Mouse (Mus musculus) spleen, embryonic (tissue): ENCODE results near the gene Ppp1r10.

Experiments used
- CTCF ChIA-PET: fragments of 350-600 bp; sonication (Branson Sonifier 250); formaldehyde crosslinking; loops from one replicate; lab custom pipeline; 2022; lab: Charles Lee

The Ppp1r10 gene

GRCm38 (mm10) chr17:35916297-35917142, at the start of gene Ppp1r10, which contains the start of gene Mrps18b:
Gene Ppp1r10, plus strand, starts transcription at chr17:35916434.
Gene Mrps18b, minus strand, starts transcription at chr17:35916389.
- CTCF ChIA-PET: no interaction called here

DNA sequence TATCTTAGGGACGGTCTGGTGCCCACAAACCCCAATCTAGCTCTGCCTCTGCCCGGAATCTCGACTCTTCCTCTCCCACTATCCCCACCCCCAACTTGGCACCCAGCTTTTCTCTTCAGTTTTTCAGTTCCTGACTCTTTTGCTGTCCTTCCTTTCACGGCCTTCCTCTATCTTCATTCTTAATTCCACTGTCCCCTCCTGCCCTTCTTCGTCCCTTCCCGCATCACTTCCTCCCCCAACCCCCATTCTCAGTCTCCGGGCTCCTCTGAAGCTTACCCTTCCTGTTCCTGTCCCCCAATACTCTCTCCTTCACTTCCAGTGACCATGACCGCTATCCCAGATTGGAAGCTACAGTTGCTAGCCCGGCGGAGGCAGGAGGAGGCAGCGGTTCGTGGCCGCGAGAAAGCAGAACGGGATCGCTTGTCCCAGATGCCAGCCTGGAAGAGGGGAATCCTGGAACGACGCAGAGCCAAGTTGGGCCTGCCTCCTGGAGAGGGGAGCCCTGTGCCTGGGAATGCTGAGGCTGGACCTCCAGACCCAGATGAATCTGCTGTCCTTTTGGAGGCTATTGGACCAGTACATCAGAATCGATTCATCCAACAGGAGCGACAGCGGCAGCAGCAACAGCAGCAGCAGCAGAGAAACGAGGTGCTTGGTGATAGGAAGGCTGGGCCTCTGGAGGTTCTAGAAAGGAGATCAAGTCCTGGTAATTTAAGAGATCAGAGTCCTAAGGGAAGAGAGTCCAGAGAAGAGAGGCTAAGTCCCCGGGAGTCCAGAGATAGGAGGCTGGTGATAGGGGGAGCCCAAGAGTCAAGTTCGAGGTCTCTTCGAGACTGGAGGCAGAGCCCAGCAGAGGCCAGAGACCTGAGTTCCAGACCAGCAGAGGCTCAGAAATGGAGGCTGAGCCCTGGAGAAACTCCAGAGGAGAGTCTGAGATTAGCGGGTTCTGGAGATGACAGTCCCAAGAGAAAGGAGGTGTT, 49.0 kb upstream of the Ppp1r10 start:
- CTCF ChIA-PET: interaction anchor here (0.9 to 1.0 kb wide), 2 partner anchors 30 to 31 kb away, joined by 3 to 4 read pairs; no protein-coding TSS in a partner anchor

DNA sequence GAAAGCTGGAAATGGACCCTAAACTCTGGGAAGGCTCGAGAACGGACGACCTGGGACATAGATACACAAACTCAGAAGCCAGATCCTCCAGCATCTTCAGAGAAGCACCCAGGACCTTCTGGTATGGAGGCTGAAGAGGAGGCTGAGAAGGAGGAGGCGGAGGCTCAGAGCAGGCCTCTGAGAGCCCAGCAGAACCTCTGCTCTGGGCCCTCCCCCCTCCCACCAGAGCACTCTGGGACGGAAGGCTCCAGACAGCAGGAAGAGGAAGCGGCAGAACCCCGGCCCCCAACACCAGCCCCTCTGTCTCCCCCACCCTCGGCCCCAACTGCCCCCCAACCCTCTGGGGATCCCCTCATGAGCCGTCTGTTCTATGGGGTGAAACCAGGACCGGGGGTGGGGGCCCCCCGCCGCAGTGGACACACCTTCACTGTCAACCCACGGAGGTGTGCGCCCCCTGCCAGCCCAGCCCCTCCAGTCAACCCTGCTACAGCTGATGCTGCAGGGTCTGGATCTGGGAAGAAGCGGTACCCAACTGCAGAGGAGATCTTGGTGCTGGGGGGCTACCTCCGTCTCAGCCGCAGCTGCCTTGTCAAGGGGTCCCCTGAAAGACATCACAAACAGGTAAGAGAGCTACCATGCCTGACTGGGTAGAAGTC, 47.9 kb upstream of the Ppp1r10 start:
- CTCF ChIA-PET: no interaction called here

DNA sequence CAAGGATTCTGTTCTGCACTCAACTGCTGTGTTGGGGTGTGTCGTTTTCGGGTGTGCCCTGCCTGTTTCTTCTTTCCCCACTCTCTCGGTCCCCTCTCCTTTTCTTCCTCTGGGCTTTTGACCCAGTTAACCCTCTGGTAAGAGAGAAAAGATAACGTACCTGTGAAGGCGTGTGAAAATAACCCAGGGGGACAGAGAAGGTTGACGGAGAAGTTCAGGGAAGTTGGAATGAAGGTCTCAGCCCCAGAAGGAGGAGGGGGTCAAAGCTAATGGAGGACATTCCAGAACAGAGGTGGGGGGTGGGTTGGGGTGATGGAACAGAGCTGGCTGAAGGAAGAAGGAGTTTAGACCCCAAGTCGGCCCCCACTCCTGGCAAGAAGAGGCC, 47.3 kb upstream of the Ppp1r10 start:
- CTCF ChIA-PET: interaction anchor here (1.1 kb wide), 1 partner anchor 50 kb away, joined by 4 read pairs; no protein-coding TSS in a partner anchor

DNA sequence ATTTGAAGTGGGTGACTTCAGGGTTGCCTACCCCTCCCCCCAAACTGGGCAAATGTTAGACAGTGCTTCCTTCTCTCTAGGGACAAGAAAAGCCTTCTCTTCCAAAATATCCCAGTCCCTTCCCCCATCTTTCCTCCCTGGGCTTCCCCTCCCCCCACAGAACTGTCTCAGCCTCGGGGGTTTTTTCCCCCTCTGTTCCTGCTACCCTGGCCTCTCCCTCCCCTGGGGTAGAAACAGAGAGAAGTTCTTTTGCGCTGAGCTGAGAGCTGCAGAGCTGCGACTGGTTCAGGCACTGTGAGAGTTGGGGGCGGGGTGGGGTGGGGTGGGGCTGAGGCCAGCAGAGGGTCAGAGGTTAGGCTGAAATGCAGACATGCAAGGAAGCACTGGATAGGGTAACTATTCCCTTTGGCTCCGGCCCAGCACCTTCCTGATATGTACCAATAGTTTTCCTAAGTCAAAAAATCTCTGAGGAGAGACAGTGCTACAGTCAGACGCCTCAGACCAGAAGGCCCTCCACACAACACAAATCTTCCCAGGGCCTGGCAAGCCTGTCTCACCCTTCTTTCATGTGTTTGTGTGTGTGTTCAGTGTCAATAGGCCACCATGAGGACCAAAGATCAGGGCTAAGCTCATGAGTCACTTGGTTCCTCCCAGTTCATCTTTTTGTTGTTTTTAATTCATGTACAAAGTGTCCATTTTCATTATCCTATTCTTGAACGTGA, 46.7 kb upstream of the Ppp1r10 start:
- CTCF ChIA-PET: interaction anchor here (0.6 to 1.1 kb wide), 3 partner anchors 33 to 133 kb away, joined by 3 to 4 read pairs (median 3); no protein-coding TSS in a partner anchor

DNA sequence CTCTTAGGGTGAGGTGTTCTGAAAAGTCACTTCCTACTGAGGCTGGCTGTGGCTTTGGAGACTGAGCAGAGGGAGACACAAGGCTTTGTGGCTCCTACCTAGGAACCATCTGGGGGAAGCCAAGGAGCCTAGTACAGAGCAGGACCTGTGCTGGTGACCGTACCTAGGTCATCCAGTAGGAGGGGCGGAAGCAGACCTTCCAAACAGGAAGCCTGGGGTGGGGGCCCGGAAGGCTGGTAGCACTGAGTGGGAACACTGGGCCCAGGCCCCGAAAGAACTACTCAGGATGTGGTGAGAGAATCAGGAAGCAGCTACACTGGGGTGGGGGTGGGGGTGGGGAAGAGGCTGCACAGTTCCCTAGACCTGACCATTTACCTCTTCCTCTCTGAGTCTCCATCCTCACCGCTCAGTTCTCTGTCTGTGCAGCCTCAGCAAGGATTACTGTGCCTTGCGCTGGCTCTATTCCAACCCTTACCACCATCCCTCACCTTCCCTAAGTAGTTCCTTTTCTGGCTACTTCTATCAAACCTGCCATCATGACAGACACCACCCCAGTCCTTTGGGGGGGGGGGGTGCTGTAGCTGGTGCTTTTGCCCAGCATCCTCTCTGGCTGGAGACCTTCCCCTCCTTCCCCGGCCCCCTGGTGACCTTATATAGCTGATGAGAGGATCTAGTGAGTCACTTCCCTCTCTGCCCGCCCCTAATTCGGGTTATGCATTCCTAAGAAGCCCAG, 45.9 kb upstream of the Ppp1r10 start:
- CTCF ChIA-PET: interaction anchor here (0.6 to 1.1 kb wide), 8 partner anchors 10 to 134 kb away, joined by 3 to 6 read pairs (median 3); partner anchors contain the start of genes Dhx16 and Mdc1

DNA sequence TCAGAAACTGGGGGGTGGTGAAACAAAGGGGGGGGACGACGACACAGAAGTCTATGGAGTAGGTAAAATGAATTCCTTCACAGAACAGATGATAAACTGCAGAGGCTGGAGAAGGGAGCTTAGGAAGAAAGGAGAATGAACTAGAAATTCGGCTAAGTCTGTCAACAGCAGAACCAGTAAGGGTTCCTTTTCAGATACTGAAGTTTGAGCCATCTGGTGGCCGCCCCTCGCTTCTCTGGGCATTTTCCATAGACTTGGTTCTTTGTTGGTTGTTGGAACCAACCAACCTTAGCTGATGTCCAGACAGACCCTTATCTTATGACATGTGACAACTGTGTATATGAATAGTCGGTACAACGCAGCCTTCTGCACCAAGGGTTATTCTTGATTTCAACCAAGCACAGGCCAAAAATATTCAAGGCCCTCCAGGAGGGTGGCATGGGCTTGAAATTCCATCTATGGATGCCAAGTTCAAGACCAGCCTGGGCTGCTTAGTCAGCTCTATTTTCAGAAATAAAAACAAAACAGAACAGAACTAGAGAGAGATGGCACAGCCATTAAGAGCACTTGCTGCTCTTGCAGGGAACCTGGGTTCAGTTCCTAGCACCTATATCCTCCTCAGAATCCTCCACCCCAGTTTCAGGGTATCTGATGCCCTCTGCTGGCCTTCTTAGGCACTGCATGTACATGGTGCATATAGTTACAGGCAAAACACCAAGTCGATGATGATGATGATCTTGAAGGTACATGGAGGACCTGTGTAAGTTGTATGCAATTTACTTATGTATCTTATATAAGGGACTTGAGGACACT, 45.1 kb upstream of the Ppp1r10 start:
- CTCF ChIA-PET: interaction anchor here (0.6 to 1.6 kb wide), 5 partner anchors 9 to 57 kb away, joined by 3 to 4 read pairs (median 3); partner anchors contain the start of genes Dhx16 and Mdc1

- CTCF ChIA-PET: interaction anchor here (0.5 to 1.4 kb wide), 9 partner anchors 12 to 53 kb away, joined by 3 to 13 read pairs (median 4); partner anchors contain the start of genes Flot1 and Nrm
Measured at GRCm38 (mm10) chr17:35873774-35874519, 42.3 kb upstream of the Ppp1r10 start.

DNA sequence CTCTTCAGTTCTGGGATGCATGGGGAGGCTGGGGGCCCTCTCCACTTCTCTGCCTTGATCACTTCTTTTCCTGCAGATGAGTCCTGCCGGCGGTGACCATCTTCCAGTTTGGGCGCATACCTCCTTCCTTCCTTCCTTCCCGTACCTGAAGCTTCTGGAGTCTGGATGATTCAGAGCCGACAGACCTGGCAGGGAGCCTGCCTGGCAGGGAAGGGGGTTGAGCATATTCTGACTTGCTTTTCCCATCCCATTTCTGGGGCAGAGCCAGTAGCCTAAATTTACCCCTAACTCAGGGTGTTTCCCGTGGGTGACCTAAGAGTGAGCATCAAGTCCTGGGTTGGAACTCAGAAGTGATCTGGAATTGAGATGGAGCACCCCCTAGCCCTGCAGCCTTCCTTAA, 41.5 kb upstream of the Ppp1r10 start:
- CTCF ChIA-PET: interaction anchor here (0.6 to 1.1 kb wide), 5 partner anchors 26 to 220 kb away, joined by 3 to 7 read pairs (median 3); partner anchors contain the start of gene Abcf1

- CTCF ChIA-PET: interaction anchor here (0.6 to 1.4 kb wide), 3 partner anchors 9 to 86 kb away, joined by 3 to 5 read pairs (median 3); no protein-coding TSS in a partner anchor
Measured at GRCm38 (mm10) chr17:35879245-35880057, 36.8 kb upstream of the Ppp1r10 start, which contains the start of gene Dhx16. Gene Dhx16, plus strand, starts transcription at chr17:35879819.

GRCm38 (mm10) chr17:35882924-35883323, 33.3 kb upstream of the Ppp1r10 start:
- CTCF ChIA-PET: interaction anchor here (0.6 kb wide), 1 partner anchor 23 kb away, joined by 3 read pairs; no protein-coding TSS in a partner anchor

DNA sequence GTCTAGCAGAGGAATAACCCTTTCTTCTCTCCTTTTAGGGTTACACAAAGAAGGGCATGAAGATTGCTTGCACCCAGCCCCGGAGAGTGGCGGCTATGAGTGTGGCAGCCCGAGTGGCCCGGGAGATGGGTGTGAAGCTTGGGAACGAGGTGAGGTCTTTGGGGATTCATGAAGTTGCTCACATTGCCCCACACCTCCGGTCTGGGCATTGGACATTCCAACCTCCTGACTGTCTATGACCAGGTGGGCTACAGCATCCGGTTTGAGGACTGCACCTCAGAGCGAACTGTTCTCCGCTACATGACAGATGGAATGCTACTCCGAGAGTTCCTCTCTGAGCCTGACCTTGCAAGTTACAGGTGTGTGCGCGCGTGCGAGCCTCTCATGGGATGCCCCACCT, 32.5 kb upstream of the Ppp1r10 start:
- CTCF ChIA-PET: no interaction called here

DNA sequence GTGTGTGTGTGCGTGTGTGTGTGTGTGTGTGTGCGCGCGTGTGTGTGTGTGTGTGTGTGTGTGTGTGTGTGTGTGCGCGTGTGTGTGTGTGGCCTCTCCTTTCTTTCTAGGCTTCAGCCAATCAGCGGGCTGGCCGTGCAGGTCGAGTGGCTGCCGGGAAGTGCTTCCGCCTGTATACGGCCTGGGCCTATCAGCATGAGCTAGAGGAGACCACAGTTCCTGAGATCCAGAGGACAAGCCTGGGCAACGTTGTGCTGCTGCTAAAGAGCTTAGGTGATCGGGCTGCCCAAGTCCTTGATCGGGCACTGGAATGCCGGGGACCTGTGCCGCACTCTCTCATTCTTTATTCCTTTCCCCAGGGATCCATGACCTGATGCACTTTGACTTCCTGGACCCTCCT, 28.5 kb upstream of the Ppp1r10 start:
- CTCF ChIA-PET: interaction anchor here (0.6 kb wide), 1 partner anchor 42 kb away, joined by 6 read pairs; no protein-coding TSS in a partner anchor

DNA sequence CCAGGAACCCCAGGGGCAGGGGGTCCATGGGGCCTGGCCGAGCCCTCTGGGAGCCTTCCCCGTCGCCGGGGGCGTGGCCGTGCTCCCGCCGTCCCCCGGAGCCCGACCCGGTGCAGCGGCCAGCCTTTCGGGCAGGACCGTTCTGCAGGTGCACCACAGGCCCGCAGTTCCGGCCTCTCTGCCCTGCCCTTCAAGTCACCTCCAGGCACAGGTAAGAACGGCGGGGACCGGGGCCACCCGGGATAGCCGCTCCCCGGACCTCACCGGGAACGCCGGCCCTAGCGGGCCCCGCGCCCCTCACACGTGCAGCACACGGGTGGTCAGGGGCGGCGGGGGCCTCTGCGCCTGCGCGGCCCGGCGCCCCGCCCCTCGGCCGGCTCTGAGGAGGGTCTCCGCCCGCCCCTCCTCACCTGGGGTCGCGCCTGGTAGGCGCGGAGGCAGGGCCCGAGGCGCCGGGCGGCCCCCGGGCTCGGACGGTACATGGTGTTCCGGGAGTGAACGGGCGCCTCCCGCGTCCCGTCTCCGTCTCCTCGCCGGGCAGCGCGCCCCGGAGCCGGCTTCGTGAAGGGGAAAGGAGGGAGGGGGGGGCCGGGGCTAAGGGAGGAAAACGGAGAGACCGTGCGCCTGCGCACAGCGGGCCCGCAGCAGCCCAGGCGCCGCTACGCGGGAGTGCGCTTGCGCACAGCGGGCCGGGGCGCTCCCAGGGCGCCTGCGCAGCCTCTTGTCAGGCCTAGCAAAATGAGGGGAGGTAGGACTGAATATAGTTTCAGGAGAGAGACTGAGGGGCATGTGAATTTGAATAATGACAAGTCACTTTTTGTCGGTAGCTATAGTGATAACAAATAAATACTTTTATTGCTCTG, 19.2 kb upstream of the Ppp1r10 start, which contains the start of gene 2310061I04Rik:
TSS of gene 2310061I04Rik (minus strand) at position 651 of the 863 bp plus-strand sequence.
- CTCF ChIA-PET: interaction anchor here (0.7 kb wide), 1 partner anchor 41 kb away, joined by 3 read pairs; no protein-coding TSS in a partner anchor
